Mouse (Mus musculus): ENCODE data around the gene Rsrp1. TPM values are rescaled to one million over a fixed set of nuclear protein-coding genes. Genes with fewer than 3 reads are reported as not detected.

Gene Rsrp1
- polyA plus RNA-seq, 1 experiment from 2014 or later, result 540 TPM

GRCm38 (mm10) chr4:134939900-134940299 is 16.5 kb downstream of the Rsrp1 start:
- ATAC-seq (ENCODE audit: insufficient number of reproducible peaks, low FRiP score, low TSS enrichment, low read depth), result no peak
- Histone ChIP-seq H3K9ac (no peak overlapping the region), H3K4me3 (replicated peaks) (no peak overlapping the region), H3K27me3 (peaks cover 5% of the 10 kb centered on the region; the same call in 1 of the 2 replicates), H3K27ac (replicated peaks) (no peak overlapping the region), H3K36me3 (peaks cover 19% of the 10 kb centered on the region), H3K4me2 (replicated peaks) (peak overlapping the region; percentile 17; the same call in 1 of the 2 replicates), H3K4me1 (peaks cover 12% of the 10 kb centered on the region; the same call in 1 of the 2 replicates), H3K9me3 (replicated peaks) (no peaks in the 10 kb centered on the region)
- 60% methylated on average over 9 of the region's 9 CpGs for WGBS

- Histone ChIP-seq H3K4me3 (replicated peaks) (no peak overlapping the region), H3K4me2 (replicated peaks) (0 out of 2 replicates have a peak overlapping the region, but pooled peaks have one; percentile 3), H3K9ac (no peak overlapping the region), H3K27me3 (peaks cover 9% of the 10 kb centered on the region; the same call in 1 of the 2 replicates), H3K27ac (replicated peaks) (no peak overlapping the region), H3K36me3 (no peaks in the 10 kb centered on the region), H3K4me1 (peaks cover 26% of the 10 kb centered on the region), H3K9me3 (replicated peaks) (no peaks in the 10 kb centered on the region)
- peak; percentile 75 for ATAC-seq (ENCODE audit: insufficient number of reproducible peaks, low FRiP score, low TSS enrichment, low read depth)
- 31% methylated on average over 27 of the region's 27 CpGs for WGBS
These were observed 20.6 kb downstream of the Rsrp1 start for GRCm38 (mm10) chr4:134943758-134944538.

DNA sequence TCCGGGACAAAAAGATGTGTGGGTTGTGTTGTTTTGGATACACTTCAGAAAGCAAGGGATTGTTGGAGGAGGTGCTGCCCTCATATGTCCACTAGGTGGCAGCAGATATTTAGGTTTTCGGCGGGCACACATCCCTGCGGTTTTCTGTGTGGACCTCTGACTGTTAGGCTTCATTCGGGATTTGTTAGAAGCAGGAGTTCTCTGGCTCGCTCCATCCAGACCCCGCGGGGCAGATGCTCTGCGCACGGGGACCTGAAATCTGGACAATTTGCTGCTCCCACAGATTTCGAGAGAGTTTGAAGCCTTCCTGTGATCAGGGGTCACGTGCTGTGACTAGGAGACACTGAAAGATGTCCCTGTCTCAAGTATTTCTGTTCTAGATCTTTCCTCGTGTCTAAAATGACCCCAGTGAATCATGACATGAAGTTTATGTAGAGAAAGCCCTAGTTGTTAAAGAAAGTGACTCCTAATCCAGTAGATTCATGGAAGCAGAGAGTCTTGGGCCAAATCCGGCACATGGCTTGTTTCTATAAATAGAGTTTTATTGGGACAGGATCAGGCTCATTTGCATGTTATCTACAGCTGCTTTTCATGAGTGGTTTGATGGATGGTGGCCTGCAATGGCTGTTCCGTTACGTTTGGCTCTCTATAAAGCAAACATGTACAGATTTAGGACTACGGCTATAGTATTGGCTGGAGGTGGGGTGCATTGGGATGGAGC is 22.8 kb downstream of the Rsrp1 start:
- Histone ChIP-seq H3K27ac (replicated peaks) (no peak overlapping the region), H3K4me3 (replicated peaks) (peak overlapping the region; percentile 18; the same call in 1 of the 2 replicates), H3K27me3 (peaks cover 8% of the 10 kb centered on the region; the same call in 1 of the 2 replicates), H3K4me1 (peaks cover 34% of the 10 kb centered on the region), H3K9me3 (replicated peaks) (no peaks in the 10 kb centered on the region), H3K9ac (no peak overlapping the region), H3K4me2 (replicated peaks) (peak overlapping the region; percentile 47), H3K36me3 (no peaks in the 10 kb centered on the region)
- WGBS, result 13% methylated on average over 17 of the region's 17 CpGs
- ATAC-seq (ENCODE audit: insufficient number of reproducible peaks, low FRiP score, low TSS enrichment, low read depth), result no peak

GRCm38 (mm10) chr4:134950518-134951091 is 27.2 kb downstream of the Rsrp1 start:
- WGBS, result 14% methylated on average over 11 of the region's 11 CpGs
- ATAC-seq (ENCODE audit: insufficient number of reproducible peaks, low FRiP score, low TSS enrichment, low read depth), result peak; percentile 88
- Histone ChIP-seq H3K4me2 (replicated peaks) (0 out of 2 replicates have a peak overlapping the region, but pooled peaks have one; percentile 8), H3K27me3 (peaks cover 6% of the 10 kb centered on the region), H3K4me3 (replicated peaks) (no peak overlapping the region), H3K9ac (no peak overlapping the region), H3K36me3 (no peaks in the 10 kb centered on the region), H3K27ac (replicated peaks) (peak overlapping the region; percentile 56), H3K4me1 (peaks cover 26% of the 10 kb centered on the region), H3K9me3 (replicated peaks) (no peaks in the 10 kb centered on the region)

- H3K27me3 ChIP-seq, result peaks cover 19% of the 10 kb centered on the region
- H3K4me2 ChIP-seq (replicated peaks), result no peak overlapping the region
- H3K4me3 ChIP-seq (replicated peaks), result no peak overlapping the region
- no peaks in the 10 kb centered on the region for H3K9me3 ChIP-seq (replicated peaks)
- no peak for ATAC-seq (ENCODE audit: insufficient number of reproducible peaks, low FRiP score, low TSS enrichment, low read depth)
- H3K27ac ChIP-seq (replicated peaks), result no peak overlapping the region
- H3K9ac ChIP-seq, result no peak overlapping the region
- peaks cover 24% of the 10 kb centered on the region for H3K4me1 ChIP-seq
- H3K36me3 ChIP-seq, result no peaks in the 10 kb centered on the region
- WGBS, result 20% methylated on average over 15 of the region's 15 CpGs
These were observed 31.1 kb downstream of the Rsrp1 start for GRCm38 (mm10) chr4:134954461-134954860.

DNA sequence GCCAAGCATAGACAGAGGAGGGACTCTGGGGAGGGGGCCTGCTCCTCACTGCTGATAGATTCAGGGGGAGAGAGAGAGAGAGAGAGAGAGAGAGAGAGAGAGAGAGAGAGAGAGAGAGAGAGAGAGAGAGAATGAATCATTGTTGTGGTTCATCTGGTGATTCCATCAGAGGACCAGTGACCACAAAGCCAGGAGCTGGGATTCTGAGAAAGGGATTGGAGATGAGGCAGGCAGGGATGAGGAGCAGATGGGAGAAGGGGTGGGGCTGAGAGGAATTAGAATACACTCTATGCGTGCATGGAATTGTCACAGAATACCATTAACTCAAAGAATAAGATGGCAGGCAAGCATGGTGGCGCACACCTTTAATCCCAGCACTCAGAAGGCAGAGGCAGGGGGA is 31.8 kb downstream of the Rsrp1 start:
- peaks cover 23% of the 10 kb centered on the region for H3K4me1 ChIP-seq
- no peak overlapping the region for H3K9ac ChIP-seq
- H3K36me3 ChIP-seq, result no peaks in the 10 kb centered on the region
- H3K4me3 ChIP-seq (replicated peaks), result no peak overlapping the region
- no peak overlapping the region for H3K4me2 ChIP-seq (replicated peaks)
- no peak overlapping the region for H3K27ac ChIP-seq (replicated peaks)
- no peaks in the 10 kb centered on the region for H3K9me3 ChIP-seq (replicated peaks)
- 73% methylated on average over 2 of the region's 2 CpGs for WGBS
- no peak for ATAC-seq (ENCODE audit: insufficient number of reproducible peaks, low FRiP score, low TSS enrichment, low read depth)
- peaks cover 19% of the 10 kb centered on the region for H3K27me3 ChIP-seq

GRCm38 (mm10) chr4:134955845-134956244 is 32.5 kb downstream of the Rsrp1 start:
- no peak for ATAC-seq (ENCODE audit: insufficient number of reproducible peaks, low FRiP score, low TSS enrichment, low read depth)
- H3K9me3 ChIP-seq (replicated peaks), result no peaks in the 10 kb centered on the region
- H3K27ac ChIP-seq (replicated peaks), result no peak overlapping the region
- no peak overlapping the region for H3K9ac ChIP-seq
- peaks cover 19% of the 10 kb centered on the region for H3K27me3 ChIP-seq
- H3K4me1 ChIP-seq, result peaks cover 17% of the 10 kb centered on the region
- no peaks in the 10 kb centered on the region for H3K36me3 ChIP-seq
- WGBS, result 67% methylated on average over 3 of the region's 3 CpGs
- no peak overlapping the region for H3K4me3 ChIP-seq (replicated peaks)
- no peak overlapping the region for H3K4me2 ChIP-seq (replicated peaks)

GRCm38 (mm10) chr4:134956328-134956727 is 32.9 kb downstream of the Rsrp1 start:
- H3K4me2 ChIP-seq (replicated peaks), result no peak overlapping the region
- no peak overlapping the region for H3K9ac ChIP-seq
- peaks cover 16% of the 10 kb centered on the region for H3K4me1 ChIP-seq
- ATAC-seq (ENCODE audit: insufficient number of reproducible peaks, low FRiP score, low TSS enrichment, low read depth), result no peak
- 19% methylated on average over 3 of the region's 3 CpGs for WGBS
- peaks cover 19% of the 10 kb centered on the region for H3K27me3 ChIP-seq
- no peak overlapping the region for H3K27ac ChIP-seq (replicated peaks)
- H3K4me3 ChIP-seq (replicated peaks), result no peak overlapping the region
- no peaks in the 10 kb centered on the region for H3K36me3 ChIP-seq
- no peaks in the 10 kb centered on the region for H3K9me3 ChIP-seq (replicated peaks)

GRCm38 (mm10) chr4:134963021-134963776 is 39.8 kb downstream of the Rsrp1 start:
- H3K9me3 ChIP-seq (replicated peaks), result no peaks in the 10 kb centered on the region
- 22% methylated on average over 19 of the region's 19 CpGs for WGBS
- H3K27me3 ChIP-seq, result 0 out of 2 replicates have a peak, but pooled peaks cover 7% of the 10 kb centered on the region
- peaks cover 7% of the 10 kb centered on the region; the same call in 1 of the 2 replicates for H3K4me1 ChIP-seq
- H3K4me2 ChIP-seq (replicated peaks), result peak overlapping the region; percentile 38
- peak overlapping the region; percentile 17; the same call in 1 of the 2 replicates for H3K4me3 ChIP-seq (replicated peaks)
- H3K9ac ChIP-seq, result no peak overlapping the region
- no peak overlapping the region for H3K27ac ChIP-seq (replicated peaks)
- no peaks in the 10 kb centered on the region for H3K36me3 ChIP-seq
- ATAC-seq (ENCODE audit: insufficient number of reproducible peaks, low FRiP score, low TSS enrichment, low read depth), result peak; percentile 51

- H3K9me3 ChIP-seq (replicated peaks), result no peaks in the 10 kb centered on the region
- no peak overlapping the region for H3K4me2 ChIP-seq (replicated peaks)
- no peak overlapping the region for H3K9ac ChIP-seq
- no peaks in the 10 kb centered on the region for H3K36me3 ChIP-seq
- 71% methylated on average over 20 of the region's 20 CpGs for WGBS
- H3K27ac ChIP-seq (replicated peaks), result no peak overlapping the region
- H3K4me3 ChIP-seq (replicated peaks), result no peak overlapping the region
- ATAC-seq (ENCODE audit: insufficient number of reproducible peaks, low FRiP score, low TSS enrichment, low read depth), result no peak
- peaks cover 2% of the 10 kb centered on the region; the same call in 1 of the 2 replicates for H3K4me1 ChIP-seq
- no peaks in the 10 kb centered on the region for H3K27me3 ChIP-seq
These were observed 44.7 kb downstream of the Rsrp1 start for GRCm38 (mm10) chr4:134967887-134968604.

All from embryonic facial prominence, embryonic 15.5 days (tissue).